ENCODE assay signal across 15 mouse cellular contexts in genomic region chr9:14388001-14388400, GRCm38 (mm10). TPM values are rescaled to one million over a fixed set of nuclear protein-coding genes. Genes with fewer than 3 reads are reported as not detected.
DNase-seq lines count a peak whose midpoint lies in the region; ATAC-seq and TF ChIP-seq lines count a peak whose summit lies in the region.
"Had no signal": no experiment of that assay in that cellular context is flagged by ENCODE, and none has a peak within 500 bp of the region (broad histone marks: within the 10 kb centered on the region; RNA-seq: fewer than 3 reads in every experiment).

No protein-coding gene starts in this region.

- no peaks in the 10 kb centered on the region for H3K9me3 ChIP-seq in lung, embryonic 14.5 days (ENCODE audit: low read depth, low read length)
- H3K9me3 ChIP-seq in G1E (replicated peaks): no peaks in the 10 kb centered on the region
- no peaks in the 10 kb centered on the region for H3K9me3 ChIP-seq in liver, embryonic 14.5 days (ENCODE audit: control insufficient read depth, low read length)
- H3K9me3 ChIP-seq: embryonic facial prominence, embryonic 15.5 days; hindbrain, embryonic 15.5 days; limb, embryonic 12.5 days had no signal

- H3K27ac ChIP-seq in cerebellum, adult 2 months (ENCODE audit: insufficient read depth, low read length): peak overlapping the region; percentile 18; the same call in 1 of the 2 replicates
- no peak overlapping the region for H3K27ac ChIP-seq in lung, embryonic 14.5 days (ENCODE audit: low read depth)
- no peak overlapping the region for H3K27ac ChIP-seq in liver, embryonic 14.5 days
- H3K27ac ChIP-seq: embryonic facial prominence, embryonic 15.5 days; hindbrain, embryonic 15.5 days; limb, embryonic 12.5 days; macrophage had no signal

- TF ChIP-seq EP300 in liver, embryonic 14.5 days (IDR thresholded peaks at IDR 0.05; ENCODE audit: low read depth): no peak

- H3K27me3 ChIP-seq in cerebellum, adult 2 months (ENCODE audit: control insufficient read depth, insufficient read depth, low read length): no peaks in the 10 kb centered on the region
- no peaks in the 10 kb centered on the region for H3K27me3 ChIP-seq in lung, embryonic 14.5 days (ENCODE audit: insufficient read depth, low read length)
- H3K27me3 ChIP-seq in G1E (ENCODE audit: insufficient read depth, low read length): no peaks in the 10 kb centered on the region
- no peaks in the 10 kb centered on the region for H3K27me3 ChIP-seq in liver, embryonic 14.5 days (ENCODE audit: control insufficient read depth, insufficient read depth, low read length)
- H3K27me3 ChIP-seq: embryonic facial prominence, embryonic 15.5 days; hindbrain, embryonic 15.5 days; limb, embryonic 12.5 days had no signal

- no peak for TF ChIP-seq POLR2A in cerebellum, adult 2 months (IDR thresholded peaks at IDR 0.05; ENCODE audit: borderline replicate concordance, insufficient read depth, low read length)

- H3K4me2 ChIP-seq in lung, embryonic 14.5 days: no peak overlapping the region
- no peak overlapping the region for H3K4me2 ChIP-seq in liver, embryonic 14.5 days (ENCODE audit: low read depth)
- H3K4me2 ChIP-seq: embryonic facial prominence, embryonic 15.5 days; hindbrain, embryonic 15.5 days; limb, embryonic 12.5 days had no signal

- H3K4me3 ChIP-seq in cerebellum, adult 2 months (replicated peaks; ENCODE audit: insufficient read depth, low read depth, low read length): no peak overlapping the region
- H3K4me3 ChIP-seq in lung, embryonic 14.5 days (ENCODE audit: low read depth, low read length): no peak overlapping the region
- no peak overlapping the region for H3K4me3 ChIP-seq in G1E (ENCODE audit: low read depth, low read length)
- H3K4me3 ChIP-seq in liver, embryonic 14.5 days (ENCODE audit: insufficient read depth in 1 of 2, low read depth in 2 of 2, low read length in 2 of 2): no peak overlapping the region
- H3K4me3 ChIP-seq: embryonic facial prominence, embryonic 15.5 days; hindbrain, embryonic 15.5 days; limb, embryonic 12.5 days; myocyte had no signal

- ATAC-seq in cerebellum, adult (ENCODE audit: insufficient number of reproducible peaks, low FRiP score, low TSS enrichment): no peak
- no peak for ATAC-seq in lung, embryonic 14.5 days (ENCODE audit: insufficient read depth)
- ATAC-seq in G1E (ENCODE audit: extremely low read depth, insufficient number of reproducible peaks, low FRiP score, poor library complexity, severe bottlenecking): no peak
- ATAC-seq in liver, embryonic 14.5 days (ENCODE audit: insufficient read depth): no peak
- ATAC-seq: activated CD4-positive, CD25-positive, alpha-beta regulatory T cell, adult 4 months; forebrain, postnatal 0 days had no signal

- TF ChIP-seq CTCF in cerebellum, adult 2 months (IDR thresholded peaks at IDR 0.05; ENCODE audit: borderline replicate concordance, insufficient read depth, low read depth, low read length): no peak
- TF ChIP-seq CTCF in lung, embryonic 14.5 days (IDR thresholded peaks at IDR 0.05; ENCODE audit: low read depth): peak; percentile 37
- TF ChIP-seq CTCF in G1E (IDR thresholded peaks at IDR 0.05; ENCODE audit: low read depth, low read length): peak; percentile 46
- TF ChIP-seq CTCF in liver, embryonic 14.5 days (IDR thresholded peaks at IDR 0.05; ENCODE audit: low read depth): peak; percentile 75

- H3K4me1 ChIP-seq in cerebellum, adult 2 months (ENCODE audit: control insufficient read depth, insufficient read depth, low read length): peaks cover 11% of the 10 kb centered on the region; the same call in 1 of the 2 replicates
- no peaks in the 10 kb centered on the region for H3K4me1 ChIP-seq in lung, embryonic 14.5 days (ENCODE audit: insufficient read depth)
- peaks cover 48% of the 10 kb centered on the region for H3K4me1 ChIP-seq in G1E (ENCODE audit: insufficient read depth, low read depth, low read length)
- peaks cover 25 to 32% of the 10 kb centered on the region in 2 experiments for H3K4me1 ChIP-seq in liver, embryonic 14.5 days (replicated peaks; ENCODE audit: control insufficient read depth in 2 of 2, insufficient read depth in 2 of 2, low read length in 1 of 2)
- H3K4me1 ChIP-seq: embryonic facial prominence, embryonic 15.5 days; hindbrain, embryonic 15.5 days; limb, embryonic 12.5 days had no signal

- no peaks in the 10 kb centered on the region for H3K36me3 ChIP-seq in lung, embryonic 14.5 days (ENCODE audit: insufficient read depth)
- H3K36me3 ChIP-seq in G1E (replicated peaks): peaks cover 21% of the 10 kb centered on the region
- no peaks in the 10 kb centered on the region for H3K36me3 ChIP-seq in liver, embryonic 14.5 days (replicated peaks; ENCODE audit: control insufficient read depth, insufficient read depth, low read depth)
- H3K36me3 ChIP-seq: embryonic facial prominence, embryonic 15.5 days; hindbrain, embryonic 15.5 days; limb, embryonic 12.5 days had no signal

- H3K9ac ChIP-seq in lung, embryonic 14.5 days: no peak overlapping the region
- no peak overlapping the region for H3K9ac ChIP-seq in liver, embryonic 14.5 days (replicated peaks)
- H3K9ac ChIP-seq: embryonic facial prominence, embryonic 15.5 days; forebrain, postnatal 0 days; hindbrain, embryonic 15.5 days; limb, embryonic 12.5 days had no signal

- no peak for DNase-seq in cerebellum, adult 2 months
- DNase-seq in lung, embryonic 14.5 days: no peak
- no peak for DNase-seq in lung, postnatal 10 days
- DNase-seq in G1E (ENCODE audit: low spot score): no peak
- DNase-seq in liver, embryonic 14.5 days (ENCODE audit: low read depth in 3 of 3, low spot score in 3 of 3): no peak
- no peak for DNase-seq in urinary bladder, adult 2 months (ENCODE audit: low spot score)
- no peak for DNase-seq in gastrocnemius, postnatal 4 days (ENCODE audit: low spot score in 2 of 2)
- DNase-seq: forebrain, postnatal 0 days had no signal

- WGBS in cerebellum, adult 2 months: 92% methylated on average over 1 of the region's 1 CpGs
- 84% methylated on average over 1 of the region's 1 CpGs for WGBS in lung, embryonic 14.5 days
- WGBS in liver, embryonic 14.5 days (ENCODE audit: insufficient replicate concordance): 94% methylated on average over 1 of the region's 1 CpGs

RNA-seq across cellular contexts. Expression of gene Endod1, which starts 6.7 kb away (rescaled TPM):
- 106 and 123 TPM in 2 replicates for polyA plus RNA-seq in cerebellum, adult 2 months (2012; rRNA removed)
- 18.9 and 20.6 TPM in 2 replicates for polyA plus RNA-seq in lung, embryonic 14.5 days (2014; fragmentation: Nextera tagmentation; extraction: Ambion mirVana)
- total RNA-seq in G1E (2014; fragmentation: Nextera tagmentation) (2.2 and 26.7 TPM in 2 replicates), G1E (2017) (6.1 and 7.5 TPM in 2 replicates)
- polyA plus RNA-seq in G1E (2012): 5.1 and 5.7 TPM in 2 replicates
- 18.8 and 22.3 TPM in 2 replicates for polyA plus RNA-seq in liver, embryonic 14.5 days (2012; rRNA removed)
- 41.8 and 42.3 TPM in 2 replicates for polyA plus RNA-seq in liver, embryonic 14.5 days (2014; fragmentation: Nextera tagmentation; extraction: Ambion mirVana)
- polyA plus RNA-seq in urinary bladder, adult 2 months (2012; rRNA removed): 40.2 and 44.1 TPM in 2 replicates
- total RNA-seq in gastrocnemius, postnatal 4 days (2021): 10 to 100 TPM; 15.4 to 18.1 TPM
